Mouse (Mus musculus) hindbrain, embryonic 16.5 days (tissue): ENCODE results near the gene Cmip. TPM values are rescaled to one million over a fixed set of nuclear protein-coding genes. Genes with fewer than 3 reads are reported as not detected.

Experiments used
- ATAC-seq: fragments of 200-750 bp; cut with Nextera tagmentation; 2 replicates; pipeline ENCODE4 v1.8.0; 2017; ENCODE audit warnings: moderate TSS enrichment, moderate library complexity
- H3K27ac ChIP-seq: fragments of 300-500 bp; sonication (generic); 2 replicates; pipeline ENCODE4 v1.5.1; 2014; ENCODE audit warnings: low read depth, mild to moderate bottlenecking, control low read depth, low read length, moderate library complexity
- H3K27me3 ChIP-seq: fragments of 300-500 bp; sonication (generic); replicated peaks from 2 replicates; pipeline ENCODE4 v1.6.1; 2014; ENCODE audit warnings: low read length; ENCODE audit not compliant: control insufficient read depth, insufficient read depth
- H3K36me3 ChIP-seq: fragments of 300-500 bp; sonication (generic); 2 replicates; pipeline ENCODE4 v1.6.1; 2014; ENCODE audit warnings: mild to moderate bottlenecking, low read length, moderate library complexity, mixed read lengths; ENCODE audit not compliant: control insufficient read depth, insufficient read depth
- H3K4me1 ChIP-seq: fragments of 300-500 bp; sonication (generic); 2 replicates; pipeline ENCODE4 v1.6.1; 2014; ENCODE audit warnings: low read depth, low read length; ENCODE audit not compliant: control insufficient read depth, insufficient read depth
- H3K4me2 ChIP-seq: fragments of 300-500 bp; sonication (generic); 2 replicates; pipeline ENCODE4 v1.6.1; 2014; ENCODE audit warnings: mild to moderate bottlenecking, low read length, control low read depth, moderate library complexity
- H3K4me3 ChIP-seq: fragments of 300-500 bp; sonication (generic); 2 replicates; pipeline ENCODE4 v1.5.1; 2014; ENCODE audit warnings: mild to moderate bottlenecking, low read length, control low read depth, moderate library complexity
- H3K9ac ChIP-seq: fragments of 300-500 bp; sonication (generic); 2 replicates; pipeline ENCODE4 v1.6.1; 2014; ENCODE audit warnings: low read depth, mild to moderate bottlenecking, control low read depth, low read length, moderate library complexity
- H3K9me3 ChIP-seq: fragments of 300-500 bp; sonication (generic); 2 replicates; pipeline ENCODE4 v1.6.1; 2014; ENCODE audit warnings: mild to moderate bottlenecking, low read length, moderate library complexity; ENCODE audit not compliant: control insufficient read depth
- WGBS: fragments of 180-500 bp; shearing (Covaris S2); extraction: QIAGEN DNeasy Blood & Tissue Kit; methylation state at CpG from one replicate; pipeline ENCODE4 v1.1.7; 2014; 5-methylcytosine and 5-hydroxymethylcytosine counted together
- polyA plus RNA-seq: library from polyadenylated mRNA; unstranded; fragments of >200 nt; fragmentation: Nextera tagmentation; extraction: Ambion mirVana; gene quantifications from 2 replicates; pipeline ENCODE4 v1.2.1, GENCODE M21; 2015

The Cmip gene
- polyA plus RNA-seq, 1 experiment from 2014 or later: 143 TPM

GRCm38 (mm10) chr8:117367441-117367840 is 110.6 kb downstream of the Cmip start:
- no peaks in the 10 kb centered on the region for H3K36me3 ChIP-seq
- no peak overlapping the region for H3K9ac ChIP-seq
- peaks cover 57% of the 10 kb centered on the region for H3K4me1 ChIP-seq
- H3K4me2 ChIP-seq: no peak overlapping the region
- no peak for ATAC-seq
- no peak overlapping the region for H3K4me3 ChIP-seq
- WGBS: 75% methylated on average over 8 of the region's 8 CpGs
- H3K9me3 ChIP-seq: no peaks in the 10 kb centered on the region
- H3K27me3 ChIP-seq: no peaks in the 10 kb centered on the region
- H3K27ac ChIP-seq: no peak overlapping the region

- H3K4me2 ChIP-seq: no peak overlapping the region
- H3K9ac ChIP-seq: no peak overlapping the region
- H3K36me3 ChIP-seq: no peaks in the 10 kb centered on the region
- peaks cover 52% of the 10 kb centered on the region for H3K4me1 ChIP-seq
- WGBS: 61% methylated on average over 8 of the region's 8 CpGs
- H3K27me3 ChIP-seq: no peaks in the 10 kb centered on the region
- H3K27ac ChIP-seq: no peak overlapping the region
- H3K4me3 ChIP-seq: no peak overlapping the region
- ATAC-seq: no peak
- no peaks in the 10 kb centered on the region for H3K9me3 ChIP-seq
Observed at GRCm38 (mm10) chr8:117368781-117369180, 111.9 kb downstream of the Cmip start.

DNA sequence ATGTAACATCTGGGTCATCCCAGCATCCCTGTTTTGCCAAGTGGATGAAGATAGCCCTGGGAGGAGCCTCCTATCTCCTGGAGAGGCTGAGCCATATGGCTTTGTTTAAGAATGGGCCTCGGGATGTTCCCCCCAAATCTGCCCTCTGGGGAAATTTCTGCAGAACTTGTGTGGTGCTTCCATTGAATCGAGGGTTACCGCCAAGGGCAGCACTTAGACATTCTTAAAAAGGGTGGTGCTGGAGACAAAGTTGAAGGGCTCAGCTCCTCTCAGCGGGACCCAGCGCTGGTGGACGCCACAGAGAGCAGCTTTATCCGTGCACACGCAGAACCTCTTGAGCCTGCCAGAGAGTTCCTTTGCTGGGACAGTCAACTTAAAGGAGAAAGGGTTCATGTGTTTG is 113.1 kb downstream of the Cmip start:
- Histone ChIP-seq H3K27ac (no peak overlapping the region; the same call in 1 of the 2 replicates), H3K9me3 (no peaks in the 10 kb centered on the region), H3K27me3 (no peaks in the 10 kb centered on the region), H3K4me2 (no peak overlapping the region), H3K4me3 (no peak overlapping the region), H3K4me1 (peaks cover 52% of the 10 kb centered on the region), H3K36me3 (no peaks in the 10 kb centered on the region), H3K9ac (no peak overlapping the region)
- WGBS: 78% methylated on average over 8 of the region's 8 CpGs
- ATAC-seq: no peak

DNA sequence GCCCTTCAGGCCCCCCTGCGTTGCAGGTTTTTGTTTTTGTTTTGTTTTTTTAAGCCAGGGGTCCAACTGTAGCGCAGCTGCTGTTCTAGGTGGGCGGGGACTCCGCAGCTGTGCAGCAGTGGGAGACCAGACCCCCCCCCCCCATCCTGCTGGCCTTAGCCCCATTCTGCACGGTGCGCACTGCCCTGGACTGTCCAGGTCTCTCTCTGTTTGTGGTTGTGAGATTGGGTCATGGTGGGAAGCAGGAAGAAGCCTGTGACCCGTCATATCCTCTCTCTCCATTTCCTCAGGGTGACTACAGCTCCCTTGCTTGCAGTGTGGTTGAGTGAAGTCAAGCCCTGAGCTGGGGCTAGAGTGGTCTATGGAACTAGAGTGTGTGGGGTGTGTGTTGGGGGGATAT is 114.3 kb downstream of the Cmip start:
- no peak overlapping the region for H3K4me2 ChIP-seq
- no peak overlapping the region for H3K4me3 ChIP-seq
- no peaks in the 10 kb centered on the region for H3K9me3 ChIP-seq
- H3K9ac ChIP-seq: no peak overlapping the region
- peaks cover 49% of the 10 kb centered on the region for H3K4me1 ChIP-seq
- 0 out of 2 replicates have a peak, but pooled peaks have one; percentile 22 for ATAC-seq
- no peaks in the 10 kb centered on the region for H3K27me3 ChIP-seq
- no peak overlapping the region for H3K27ac ChIP-seq
- 53% methylated on average over 7 of the region's 7 CpGs for WGBS
- no peaks in the 10 kb centered on the region for H3K36me3 ChIP-seq

GRCm38 (mm10) chr8:117372070-117372469 is 115.2 kb downstream of the Cmip start:
- Histone ChIP-seq H3K27ac (peak overlapping the region; percentile 45; the same call in 1 of the 2 replicates), H3K4me2 (no peak overlapping the region), H3K9me3 (no peaks in the 10 kb centered on the region), H3K4me1 (peaks cover 44% of the 10 kb centered on the region), H3K36me3 (no peaks in the 10 kb centered on the region), H3K9ac (no peak overlapping the region), H3K4me3 (no peak overlapping the region), H3K27me3 (no peaks in the 10 kb centered on the region)
- peak; percentile 27 for ATAC-seq
- WGBS: 47% methylated on average over 12 of the region's 12 CpGs

GRCm38 (mm10) chr8:117373001-117373428 is 116.2 kb downstream of the Cmip start:
- Histone ChIP-seq H3K9ac (no peak overlapping the region), H3K9me3 (no peaks in the 10 kb centered on the region), H3K4me1 (peaks cover 38% of the 10 kb centered on the region), H3K4me2 (no peak overlapping the region), H3K27me3 (no peaks in the 10 kb centered on the region), H3K36me3 (no peaks in the 10 kb centered on the region), H3K27ac (no peak overlapping the region), H3K4me3 (no peak overlapping the region)
- 61% methylated on average over 11 of the region's 11 CpGs for WGBS
- ATAC-seq: no peak

- Histone ChIP-seq H3K27ac (no peak overlapping the region), H3K4me1 (peaks cover 32% of the 10 kb centered on the region), H3K36me3 (no peaks in the 10 kb centered on the region), H3K4me2 (no peak overlapping the region), H3K9ac (no peak overlapping the region), H3K27me3 (no peaks in the 10 kb centered on the region), H3K9me3 (no peaks in the 10 kb centered on the region), H3K4me3 (no peak overlapping the region)
- WGBS: 72% methylated on average over 3 of the region's 3 CpGs
- ATAC-seq: no peak
Observed at GRCm38 (mm10) chr8:117374087-117374486, 117.2 kb downstream of the Cmip start.

- H3K4me3 ChIP-seq: no peak overlapping the region
- ATAC-seq: no peak
Observed at GRCm38 (mm10) chr8:117376997-117377396, 120.1 kb downstream of the Cmip start.

GRCm38 (mm10) chr8:117378625-117379024 is 121.8 kb downstream of the Cmip start:
- H3K4me1 ChIP-seq: peaks cover 14% of the 10 kb centered on the region
- 73% methylated on average over 7 of the region's 7 CpGs for WGBS
- H3K27ac ChIP-seq: no peak overlapping the region
- no peak overlapping the region for H3K4me3 ChIP-seq
- H3K4me2 ChIP-seq: no peak overlapping the region
- no peak for ATAC-seq
- no peaks in the 10 kb centered on the region for H3K36me3 ChIP-seq
- H3K27me3 ChIP-seq: no peaks in the 10 kb centered on the region
- no peak overlapping the region for H3K9ac ChIP-seq
- H3K9me3 ChIP-seq: no peaks in the 10 kb centered on the region

More at GRCm38 (mm10) chr8:117376997-117377396, 120.1 kb downstream of the Cmip start:
- Histone ChIP-seq H3K4me1 (peaks cover 24% of the 10 kb centered on the region), H3K27ac (no peak overlapping the region), H3K27me3 (no peaks in the 10 kb centered on the region), H3K9ac (no peak overlapping the region), H3K36me3 (no peaks in the 10 kb centered on the region), H3K9me3 (no peaks in the 10 kb centered on the region), H3K4me2 (no peak overlapping the region)
- WGBS: 49% methylated on average over 16 of the region's 16 CpGs

- H3K4me2 ChIP-seq: no peak overlapping the region
- peaks cover 12% of the 10 kb centered on the region for H3K4me1 ChIP-seq
- H3K9ac ChIP-seq: no peak overlapping the region
- no peaks in the 10 kb centered on the region for H3K36me3 ChIP-seq
- ATAC-seq: 0 out of 2 replicates have a peak, but pooled peaks have one; percentile 21
- no peaks in the 10 kb centered on the region for H3K27me3 ChIP-seq
- 57% methylated on average over 10 of the region's 10 CpGs for WGBS
- no peak overlapping the region for H3K4me3 ChIP-seq
- no peaks in the 10 kb centered on the region for H3K9me3 ChIP-seq
- H3K27ac ChIP-seq: no peak overlapping the region
Observed at GRCm38 (mm10) chr8:117379131-117379530, 122.3 kb downstream of the Cmip start.
